Mouse (Mus musculus): ENCODE measurements around the gene Kcp. TPM values are rescaled to one million over a fixed set of nuclear protein-coding genes. Genes with fewer than 3 reads are reported as not detected.

Gene Kcp
- polyA plus RNA-seq, 1 experiment from 2014 or later = 27.9 TPM

DNA sequence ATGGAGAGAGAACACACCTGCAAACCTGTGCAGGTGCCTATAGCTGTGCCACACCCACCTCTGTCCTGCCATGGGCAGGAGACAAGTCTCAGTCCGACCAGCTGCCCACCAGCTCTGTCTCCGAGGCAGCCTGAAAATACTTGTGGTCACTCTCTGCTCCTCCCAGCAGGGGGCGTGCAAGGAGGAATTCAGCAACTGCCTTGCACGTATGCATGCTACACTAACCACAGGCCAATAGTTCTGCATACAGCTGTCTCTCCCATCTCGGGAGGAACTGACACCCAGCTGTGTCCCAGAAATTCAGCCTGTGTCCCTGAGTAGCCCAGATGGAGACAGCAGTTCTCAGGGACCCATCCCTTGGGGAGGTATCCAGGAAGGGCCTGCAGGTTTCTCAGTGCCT, 9.4 kb upstream of the Kcp start:
- H3K9me3 ChIP-seq (replicated peaks) = no peaks in the 10 kb centered on the region
- peak; percentile 26 for ATAC-seq (replicated peaks; ENCODE audit: low FRiP score)
- H3K27ac ChIP-seq = no peak overlapping the region
- peaks cover 23% of the 10 kb centered on the region for H3K4me1 ChIP-seq
- H3K4me2 ChIP-seq = no peak overlapping the region
- no peak overlapping the region for H3K4me3 ChIP-seq (replicated peaks)
- H3K27me3 ChIP-seq = no peaks in the 10 kb centered on the region
- H3K36me3 ChIP-seq = no peaks in the 10 kb centered on the region
- H3K9ac ChIP-seq = no peak overlapping the region
- WGBS = 4% methylated on average over 5 of the region's 5 CpGs

DNA sequence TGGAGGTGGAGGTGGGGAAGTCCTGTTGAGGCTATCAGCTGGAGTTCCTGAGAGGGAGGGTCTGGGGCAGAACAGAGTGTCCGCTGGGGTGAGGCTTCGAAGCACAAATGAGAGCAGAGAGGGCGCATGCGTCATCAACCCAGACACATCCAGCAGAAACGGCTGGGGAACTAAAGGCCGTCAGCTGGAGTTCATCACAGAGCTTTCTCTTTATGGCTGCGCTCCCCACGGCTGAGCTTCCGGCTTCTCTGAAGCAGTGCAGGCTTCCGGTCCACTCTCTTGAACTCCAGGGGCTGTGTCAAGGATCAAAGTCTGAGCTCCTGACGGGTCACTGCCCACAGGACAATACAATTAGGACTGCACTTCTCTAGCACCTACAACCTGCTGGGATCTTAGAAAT, 5.5 kb upstream of the Kcp start:
- WGBS = under 1% methylated on average over 11 of the region's 11 CpGs
- Histone ChIP-seq H3K4me2 (peak overlapping the region; percentile 49), H3K27ac (peak overlapping the region; percentile 89), H3K9ac (no peak overlapping the region), H3K9me3 (replicated peaks) (no peaks in the 10 kb centered on the region), H3K4me1 (peaks cover 34% of the 10 kb centered on the region), H3K4me3 (replicated peaks) (peak overlapping the region; percentile 7; the same call in 1 of the 2 replicates), H3K27me3 (no peaks in the 10 kb centered on the region), H3K36me3 (no peaks in the 10 kb centered on the region)
- peak; percentile 88 for ATAC-seq (replicated peaks; ENCODE audit: low FRiP score)

DNA sequence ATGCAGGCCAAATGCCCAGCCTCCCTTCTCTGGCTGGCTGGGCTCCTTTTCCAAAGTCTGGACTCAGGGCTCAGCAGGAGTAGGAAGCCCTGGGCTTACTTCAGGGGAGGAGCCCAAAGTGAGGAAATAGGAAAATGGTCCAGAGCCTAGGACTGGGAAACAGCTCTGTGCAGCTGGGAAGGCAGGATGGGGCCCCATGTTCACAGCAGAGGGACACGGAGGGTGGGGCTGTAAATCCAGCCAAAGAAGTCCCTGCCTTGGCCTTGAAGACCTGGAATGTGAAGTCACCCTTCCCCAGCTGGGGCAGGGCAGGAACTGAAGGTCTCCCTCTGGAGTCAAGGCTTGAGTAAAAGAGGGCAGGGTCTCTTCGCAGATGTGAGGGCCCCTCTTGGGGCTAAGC, 1.3 kb upstream of the Kcp start:
- H3K9me3 ChIP-seq (replicated peaks) = no peaks in the 10 kb centered on the region

DNA sequence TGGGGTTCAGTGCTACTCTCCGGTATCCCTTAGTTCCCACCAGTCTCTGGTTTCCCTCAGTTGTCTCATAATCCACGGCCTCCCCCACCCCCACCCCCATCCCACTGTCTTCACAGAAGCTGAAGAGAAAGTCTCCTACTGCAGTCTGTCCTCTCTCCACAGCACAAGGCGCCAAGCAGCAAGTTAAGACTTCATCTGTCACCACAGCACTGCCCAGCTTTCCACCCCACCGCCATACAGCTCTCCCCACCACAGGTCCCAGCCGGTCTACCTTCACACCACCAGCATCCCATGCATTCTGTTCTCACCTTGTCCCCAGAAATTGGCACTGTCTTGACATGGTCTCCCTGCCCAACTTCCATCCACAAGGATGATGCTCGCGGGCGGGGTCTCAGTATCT, 918 bp downstream of the Kcp start:
- ATAC-seq (replicated peaks; ENCODE audit: low FRiP score) = no peak; the same call in none of the 2 replicates
- Histone ChIP-seq H3K9me3 (replicated peaks) (no peaks in the 10 kb centered on the region), H3K4me2 (peak overlapping the region; percentile 86), H3K27ac (0 out of 2 replicates have a peak overlapping the region, but pooled peaks have one; percentile 11), H3K4me3 (replicated peaks) (peak overlapping the region; percentile 72), H3K27me3 (no peaks in the 10 kb centered on the region), H3K9ac (peak overlapping the region; percentile 64; the same call in 1 of the 2 replicates), H3K36me3 (peaks cover 14% of the 10 kb centered on the region; the same call in 1 of the 2 replicates), H3K4me1 (peaks cover 39% of the 10 kb centered on the region)
- 21% methylated on average over 8 of the region's 8 CpGs for WGBS

More for the DNA sequence above, 1.3 kb upstream of the Kcp start:
- 20% methylated on average over 2 of the region's 2 CpGs for WGBS
- Histone ChIP-seq H3K27ac (peak overlapping the region; percentile 43), H3K27me3 (no peaks in the 10 kb centered on the region), H3K4me3 (replicated peaks) (no peak overlapping the region), H3K4me2 (0 out of 2 replicates have a peak overlapping the region, but pooled peaks have one; percentile 86), H3K36me3 (peaks cover 3% of the 10 kb centered on the region; the same call in 1 of the 2 replicates), H3K4me1 (peaks cover 55% of the 10 kb centered on the region), H3K9ac (no peak overlapping the region)
- no peak for ATAC-seq (replicated peaks; ENCODE audit: low FRiP score)

DNA sequence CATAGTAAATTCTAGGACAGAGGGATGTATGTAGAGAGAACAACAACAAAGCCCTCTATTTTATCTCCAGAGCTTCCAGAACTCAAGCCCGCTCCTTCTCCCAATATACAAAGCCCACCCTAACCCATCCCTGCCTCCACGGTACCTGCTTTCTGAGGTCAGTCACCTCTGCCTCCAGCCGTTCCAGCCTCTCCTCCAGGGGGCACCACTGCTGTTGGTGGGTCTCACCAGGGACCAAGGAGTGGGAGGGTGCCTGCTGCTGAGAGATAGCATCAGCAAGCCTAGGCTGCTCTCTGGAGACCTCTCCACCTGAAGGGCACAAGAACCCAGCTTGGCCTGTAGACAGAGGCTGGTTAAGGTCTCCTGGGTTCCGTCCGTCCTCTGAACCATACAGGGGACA, 2.3 kb downstream of the Kcp start:
- H3K36me3 ChIP-seq = peaks cover 19% of the 10 kb centered on the region; the same call in 1 of the 2 replicates
- no peaks in the 10 kb centered on the region for H3K9me3 ChIP-seq (replicated peaks)
- no peak for ATAC-seq (replicated peaks; ENCODE audit: low FRiP score)
- H3K4me1 ChIP-seq = peaks cover 39% of the 10 kb centered on the region
- H3K27ac ChIP-seq = no peak overlapping the region
- H3K4me3 ChIP-seq (replicated peaks) = no peak overlapping the region
- no peaks in the 10 kb centered on the region for H3K27me3 ChIP-seq
- H3K9ac ChIP-seq = no peak overlapping the region
- 89% methylated on average over 5 of the region's 5 CpGs for WGBS
- H3K4me2 ChIP-seq = no peak overlapping the region

DNA sequence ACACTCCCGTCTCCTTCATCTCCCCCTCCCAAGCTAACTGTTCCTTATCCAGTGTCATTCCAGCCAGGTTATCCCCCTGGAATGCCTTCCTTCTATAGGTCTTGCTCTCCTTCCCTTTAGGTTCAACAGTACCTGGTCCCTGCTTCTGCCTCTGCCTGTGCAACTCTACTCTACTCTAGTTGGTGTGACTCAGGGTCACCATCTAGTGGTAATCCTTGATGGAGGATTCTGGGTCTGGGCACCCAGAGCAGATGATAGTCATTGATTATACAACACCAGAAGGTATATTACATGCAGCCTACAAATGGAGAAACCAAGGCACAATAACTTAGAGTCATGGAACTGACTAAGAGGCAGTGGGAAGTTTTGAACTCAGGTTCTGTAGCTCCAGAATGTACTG, 6.2 kb downstream of the Kcp start:
- no peaks in the 10 kb centered on the region for H3K27me3 ChIP-seq
- WGBS = 94% methylated on average over 1 of the region's 1 CpGs
- ATAC-seq (replicated peaks; ENCODE audit: low FRiP score) = no peak

DNA sequence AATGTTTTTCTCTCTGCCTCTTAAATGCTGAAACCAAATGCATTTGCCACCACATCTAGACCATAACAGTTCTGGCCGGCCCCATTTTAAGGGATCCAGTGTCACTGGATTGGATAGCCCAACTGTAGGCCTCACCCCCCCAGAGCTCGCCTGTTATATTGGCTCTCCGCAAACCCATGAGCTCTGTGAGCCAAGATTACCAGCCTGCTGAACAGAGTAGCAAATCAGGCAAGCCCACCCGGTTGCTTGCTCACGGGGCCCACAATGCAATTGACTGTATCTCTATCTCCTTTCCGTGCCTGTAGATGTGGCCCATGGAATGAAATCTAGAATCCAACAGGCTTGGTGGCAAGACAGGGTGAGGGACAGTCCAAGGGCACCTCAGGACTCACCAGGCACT, 6.9 kb downstream of the Kcp start:
- Histone ChIP-seq H3K4me3 (replicated peaks) (no peak overlapping the region), H3K9me3 (replicated peaks) (no peaks in the 10 kb centered on the region), H3K36me3 (peaks cover 39% of the 10 kb centered on the region; the same call in 1 of the 2 replicates), H3K27ac (no peak overlapping the region), H3K27me3 (no peaks in the 10 kb centered on the region), H3K4me2 (no peak overlapping the region), H3K4me1 (peaks cover 12% of the 10 kb centered on the region; the same call in 1 of the 2 replicates), H3K9ac (no peak overlapping the region)
- 93% methylated on average over 6 of the region's 6 CpGs for WGBS
- ATAC-seq (replicated peaks; ENCODE audit: low FRiP score) = no peak

More for the DNA sequence above, 6.2 kb downstream of the Kcp start:
- Histone ChIP-seq H3K9ac (no peak overlapping the region), H3K36me3 (peaks cover 33% of the 10 kb centered on the region; the same call in 1 of the 2 replicates), H3K4me1 (peaks cover 12% of the 10 kb centered on the region), H3K27ac (no peak overlapping the region), H3K9me3 (replicated peaks) (no peaks in the 10 kb centered on the region), H3K4me2 (no peak overlapping the region), H3K4me3 (replicated peaks) (no peak overlapping the region)

DNA sequence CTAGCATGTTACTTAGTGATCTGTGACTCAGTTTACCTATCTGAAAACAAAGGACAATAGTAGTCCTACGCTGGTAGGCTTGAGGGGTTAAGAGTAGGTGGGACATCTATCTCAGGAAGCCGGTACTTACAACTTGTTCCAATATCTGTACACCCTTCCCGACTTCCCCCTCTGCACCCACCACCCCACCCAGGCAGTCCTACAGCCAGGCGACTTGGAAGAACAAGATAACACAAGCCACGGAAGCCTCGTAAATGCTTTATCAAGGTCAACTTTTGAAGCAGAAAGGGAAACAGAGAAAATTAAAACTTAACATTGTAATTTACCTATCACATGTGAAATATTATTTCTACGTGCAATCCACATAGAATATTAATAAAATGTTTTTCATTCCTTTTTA, 7.6 kb downstream of the Kcp start:
- H3K4me1 ChIP-seq = peaks cover 11% of the 10 kb centered on the region; the same call in 1 of the 2 replicates
- no peak overlapping the region for H3K4me2 ChIP-seq
- WGBS = 94% methylated on average over 7 of the region's 7 CpGs
- no peaks in the 10 kb centered on the region for H3K27me3 ChIP-seq
- H3K4me3 ChIP-seq (replicated peaks) = no peak overlapping the region
- no peak overlapping the region for H3K27ac ChIP-seq
- ATAC-seq (replicated peaks; ENCODE audit: low FRiP score) = no peak
- peaks cover 41% of the 10 kb centered on the region; the same call in 1 of the 2 replicates for H3K36me3 ChIP-seq
- H3K9ac ChIP-seq = no peak overlapping the region
- no peaks in the 10 kb centered on the region for H3K9me3 ChIP-seq (replicated peaks)

DNA sequence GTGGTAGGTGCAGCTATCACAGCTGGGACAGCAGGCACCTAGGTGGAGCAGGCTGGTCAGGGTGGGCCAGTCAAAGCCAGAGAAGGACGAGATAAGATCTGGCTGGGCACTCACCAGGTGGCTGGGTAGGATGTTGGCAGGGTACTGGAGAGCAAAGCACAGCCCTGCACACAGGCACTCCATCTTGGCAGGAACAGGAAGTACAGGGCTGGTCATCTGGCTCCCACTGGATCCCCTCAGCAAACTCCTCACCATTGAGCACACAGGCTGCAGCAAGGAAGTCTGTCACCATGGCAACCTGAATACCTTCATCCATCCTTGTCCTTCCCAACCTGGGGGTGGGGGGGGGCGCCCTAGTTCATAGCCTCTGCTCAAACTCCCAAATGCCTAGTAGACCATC, 10.0 kb downstream of the Kcp start:
- Histone ChIP-seq H3K27ac (no peak overlapping the region), H3K4me2 (no peak overlapping the region), H3K9me3 (replicated peaks) (no peaks in the 10 kb centered on the region), H3K9ac (no peak overlapping the region), H3K36me3 (peaks cover 38% of the 10 kb centered on the region; the same call in 1 of the 2 replicates), H3K27me3 (no peaks in the 10 kb centered on the region), H3K4me3 (replicated peaks) (no peak overlapping the region), H3K4me1 (peaks cover 11% of the 10 kb centered on the region; the same call in 1 of the 2 replicates)
- ATAC-seq (replicated peaks; ENCODE audit: low FRiP score) = peak; percentile 35; the same call in 1 of the 2 replicates
- WGBS = 80% methylated on average over 2 of the region's 2 CpGs

DNA sequence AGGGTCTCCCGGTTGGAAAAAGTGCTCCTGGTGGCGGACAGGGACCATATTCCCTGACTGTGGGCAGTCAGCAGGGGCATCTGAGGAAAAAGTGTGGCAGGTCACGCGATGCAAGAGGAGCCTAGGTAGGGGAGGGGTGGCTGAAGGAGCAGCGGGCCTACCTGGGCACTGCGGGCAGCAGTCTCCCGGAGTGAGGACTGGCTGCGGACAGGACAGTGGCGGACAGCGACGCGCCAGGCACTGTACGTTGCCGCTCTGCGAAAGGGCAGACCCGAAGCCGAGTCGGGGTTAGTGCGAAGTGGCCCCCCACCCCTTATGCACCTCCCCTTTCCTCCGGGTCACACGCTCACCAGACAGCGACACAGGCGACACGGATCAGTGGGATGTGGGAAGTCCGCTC, 11.5 kb downstream of the Kcp start:
- no peaks in the 10 kb centered on the region for H3K27me3 ChIP-seq
- ATAC-seq (replicated peaks; ENCODE audit: low FRiP score) = peak; percentile 24
- peak overlapping the region; percentile 10; the same call in 1 of the 2 replicates for H3K4me3 ChIP-seq (replicated peaks)
- H3K36me3 ChIP-seq = peaks cover 39% of the 10 kb centered on the region; the same call in 1 of the 2 replicates
- no peak overlapping the region for H3K9ac ChIP-seq
- H3K4me1 ChIP-seq = peaks cover 11% of the 10 kb centered on the region; the same call in 1 of the 2 replicates
- peak overlapping the region; percentile 45 for H3K4me2 ChIP-seq
- H3K9me3 ChIP-seq (replicated peaks) = no peaks in the 10 kb centered on the region
- H3K27ac ChIP-seq = no peak overlapping the region
- WGBS = 37% methylated on average over 25 of the region's 25 CpGs

DNA sequence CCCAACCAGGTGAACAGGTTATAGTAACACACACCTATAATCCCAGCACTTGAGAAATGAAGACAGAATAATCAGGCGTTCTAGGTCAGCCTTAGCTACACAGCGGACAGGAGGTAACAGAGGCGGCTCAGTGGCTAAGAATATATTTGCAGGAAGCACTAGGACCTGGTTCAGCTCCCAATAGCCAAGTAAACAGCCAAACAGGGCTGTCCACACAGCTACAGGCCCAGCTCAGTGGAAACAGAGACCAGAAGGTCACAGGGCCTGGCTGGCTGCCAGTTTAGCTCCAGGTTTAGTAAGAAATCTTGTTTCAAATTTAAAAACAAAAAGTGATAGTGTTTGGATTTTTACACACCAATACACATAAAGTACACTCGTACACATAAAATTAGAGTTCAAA, 13.7 kb downstream of the Kcp start:
- Histone ChIP-seq H3K4me3 (replicated peaks) (no peak overlapping the region), H3K9me3 (replicated peaks) (no peaks in the 10 kb centered on the region), H3K4me1 (peaks cover 11% of the 10 kb centered on the region; the same call in 1 of the 2 replicates), H3K4me2 (no peak overlapping the region), H3K27me3 (no peaks in the 10 kb centered on the region), H3K9ac (no peak overlapping the region), H3K36me3 (peaks cover 41% of the 10 kb centered on the region; the same call in 1 of the 2 replicates), H3K27ac (no peak overlapping the region)
- 66% methylated on average over 4 of the region's 4 CpGs for WGBS
- no peak for ATAC-seq (replicated peaks; ENCODE audit: low FRiP score)

DNA sequence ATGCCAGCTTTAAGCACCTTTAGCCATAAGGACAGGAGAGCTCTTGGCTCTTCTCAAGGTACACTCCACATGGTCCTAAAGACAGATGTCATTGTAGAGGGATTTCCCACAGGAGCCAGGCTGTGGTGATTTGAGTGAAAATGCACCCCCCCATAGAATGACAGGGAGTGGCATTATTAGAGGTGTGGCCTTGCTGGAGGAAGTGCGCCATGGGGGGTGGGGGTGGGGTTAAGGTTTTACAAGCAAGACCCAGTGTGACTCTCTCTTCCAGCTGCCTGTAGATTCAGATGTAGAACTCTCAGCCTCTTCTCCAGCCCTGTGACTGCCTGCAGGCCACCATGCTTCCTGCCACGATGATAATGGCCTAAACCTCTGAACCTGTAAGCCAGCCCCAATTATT, 21.8 kb downstream of the Kcp start:
- Histone ChIP-seq H3K4me3 (replicated peaks) (no peak overlapping the region), H3K36me3 (peaks cover 23% of the 10 kb centered on the region), H3K27ac (no peak overlapping the region), H3K9me3 (replicated peaks) (no peaks in the 10 kb centered on the region), H3K4me1 (peaks cover 11% of the 10 kb centered on the region), H3K4me2 (no peak overlapping the region), H3K9ac (no peak overlapping the region), H3K27me3 (no peaks in the 10 kb centered on the region)
- no peak for ATAC-seq (replicated peaks; ENCODE audit: low FRiP score)
- WGBS = 52% methylated on average over 2 of the region's 2 CpGs
